Mouse (Mus musculus) forebrain, embryonic 10.5 days (tissue): ENCODE data around the gene Phf2. TPM values are rescaled to one million over a fixed set of nuclear protein-coding genes. Genes with fewer than 3 reads are reported as not detected.
A peak's percentile ranks its signal among the peaks of the same experiment; 100 is the strongest.

ENCODE experiments used
- DNase-seq: peaks from one replicate; pipeline ENCODE4 v3.0.0-alpha.2; 2017; ENCODE audit warnings: low spot score; ENCODE audit errors: extremely low spot score
- H3K27ac ChIP-seq: fragments of 300-500 bp; sonication (generic); 2 replicates; pipeline ENCODE4 v1.5.1; 2016; ENCODE audit warnings: mild to moderate bottlenecking
- H3K27me3 ChIP-seq: fragments of 300-500 bp; sonication (generic); 2 replicates; pipeline ENCODE4 v1.6.1; 2016; ENCODE audit warnings: mild to moderate bottlenecking; ENCODE audit not compliant: poor library complexity, severe bottlenecking
- H3K36me3 ChIP-seq: fragments of 300-500 bp; sonication (generic); replicated peaks from 2 replicates; pipeline ENCODE4 v1.6.1; 2016; ENCODE audit warnings: mild to moderate bottlenecking, moderate library complexity
- H3K4me1 ChIP-seq: fragments of 300-500 bp; sonication (generic); 2 replicates; pipeline ENCODE4 v1.6.1; 2016
- H3K4me3 ChIP-seq: fragments of 300-500 bp; sonication (generic); 2 replicates; pipeline ENCODE4 v1.5.1; 2016; ENCODE audit warnings: mild to moderate bottlenecking, moderate library complexity
- H3K9me3 ChIP-seq: fragments of 300-500 bp; sonication (generic); 2 replicates; pipeline ENCODE4 v1.6.1; 2016; ENCODE audit warnings: mild to moderate bottlenecking, moderate library complexity
- WGBS: fragments of 180-500 bp; shearing (Covaris S2); methylation state at CpG from one replicate; pipeline ENCODE4 v1.1.7; 2016; 5-methylcytosine and 5-hydroxymethylcytosine counted together
- polyA plus RNA-seq: library from polyadenylated mRNA; unstranded; fragments of >200 nt; fragmentation: Nextera tagmentation; extraction: Ambion mirVana; gene quantifications from 2 replicates; pipeline ENCODE4 v1.2.1, GENCODE M21; 2016

The Phf2 gene
- polyA plus RNA-seq, 1 experiment from 2014 or later: 7.7 TPM

- Histone ChIP-seq H3K27me3 (peaks cover 24% of the 10 kb centered on the region), H3K4me1 (peaks cover 31% of the 10 kb centered on the region), H3K9me3 (no peaks in the 10 kb centered on the region), H3K27ac (no peak overlapping the region), H3K36me3 (no peaks in the 10 kb centered on the region), H3K4me3 (no peak overlapping the region)
- no peak for DNase-seq
- WGBS: 84% methylated on average over 8 of the region's 8 CpGs
These were observed 86.2 kb downstream of the Phf2 start for GRCm38 (mm10) chr13:48784594-48785298.

DNA sequence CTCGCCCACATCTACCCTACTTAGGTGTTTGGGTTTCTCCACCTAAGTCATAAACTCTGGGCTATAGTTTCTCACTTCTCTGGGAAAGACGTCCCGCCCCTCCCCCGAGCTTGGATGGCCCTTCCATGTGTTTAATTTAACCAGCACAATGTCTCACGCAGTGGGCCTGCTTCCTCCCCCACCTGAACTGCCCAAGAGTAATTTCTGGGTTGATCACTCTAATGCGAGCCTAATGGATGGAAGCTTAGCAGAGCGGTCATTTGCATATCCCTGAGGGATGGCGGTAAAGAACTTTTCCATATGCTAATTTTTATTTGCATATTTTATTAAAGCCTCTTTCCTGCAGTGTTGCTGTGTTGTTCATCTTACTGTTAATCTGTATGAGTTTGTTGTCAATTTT, 86.8 kb downstream of the Phf2 start:
- no peak for DNase-seq
- H3K27me3 ChIP-seq: peaks cover 24% of the 10 kb centered on the region
- no peak overlapping the region for H3K27ac ChIP-seq
- no peaks in the 10 kb centered on the region for H3K36me3 ChIP-seq
- no peaks in the 10 kb centered on the region for H3K9me3 ChIP-seq
- peaks cover 33% of the 10 kb centered on the region for H3K4me1 ChIP-seq
- WGBS: 62% methylated on average over 8 of the region's 8 CpGs
- no peak overlapping the region for H3K4me3 ChIP-seq

- DNase-seq: no peak
- Histone ChIP-seq H3K27ac (peak overlapping the region; percentile 72), H3K27me3 (peaks cover 28% of the 10 kb centered on the region), H3K4me3 (no peak overlapping the region), H3K36me3 (no peaks in the 10 kb centered on the region), H3K4me1 (peaks cover 33% of the 10 kb centered on the region), H3K9me3 (no peaks in the 10 kb centered on the region)
- 44% methylated on average over 27 of the region's 27 CpGs for WGBS
These were observed 87.9 kb downstream of the Phf2 start for GRCm38 (mm10) chr13:48782727-48783725.

- Histone ChIP-seq H3K9me3 (no peaks in the 10 kb centered on the region), H3K27me3 (peaks cover 28% of the 10 kb centered on the region), H3K4me1 (peaks cover 33% of the 10 kb centered on the region), H3K4me3 (no peak overlapping the region), H3K27ac (peak overlapping the region; percentile 26; the same call in 1 of the 2 replicates), H3K36me3 (no peaks in the 10 kb centered on the region)
- WGBS: 53% methylated on average over 9 of the region's 9 CpGs
- DNase-seq: no peak
These were observed 90.4 kb downstream of the Phf2 start for GRCm38 (mm10) chr13:48780345-48781010.

GRCm38 (mm10) chr13:48779592-48780344, 91.2 kb downstream of the Phf2 start:
- WGBS: 51% methylated on average over 11 of the region's 11 CpGs
- Histone ChIP-seq H3K27me3 (peaks cover 28% of the 10 kb centered on the region), H3K27ac (no peak overlapping the region), H3K4me1 (peaks cover 33% of the 10 kb centered on the region), H3K9me3 (no peaks in the 10 kb centered on the region), H3K4me3 (no peak overlapping the region), H3K36me3 (no peaks in the 10 kb centered on the region)
- DNase-seq: no peak

- no peaks in the 10 kb centered on the region for H3K9me3 ChIP-seq
- peaks cover 23% of the 10 kb centered on the region for H3K27me3 ChIP-seq
- H3K36me3 ChIP-seq: no peaks in the 10 kb centered on the region
- H3K4me1 ChIP-seq: peaks cover 21% of the 10 kb centered on the region
- H3K27ac ChIP-seq: no peak overlapping the region
- no peak for DNase-seq
- H3K4me3 ChIP-seq: no peak overlapping the region
- 72% methylated on average over 4 of the region's 4 CpGs for WGBS
These were observed 92.8 kb downstream of the Phf2 start for GRCm38 (mm10) chr13:48778138-48778537.

DNA sequence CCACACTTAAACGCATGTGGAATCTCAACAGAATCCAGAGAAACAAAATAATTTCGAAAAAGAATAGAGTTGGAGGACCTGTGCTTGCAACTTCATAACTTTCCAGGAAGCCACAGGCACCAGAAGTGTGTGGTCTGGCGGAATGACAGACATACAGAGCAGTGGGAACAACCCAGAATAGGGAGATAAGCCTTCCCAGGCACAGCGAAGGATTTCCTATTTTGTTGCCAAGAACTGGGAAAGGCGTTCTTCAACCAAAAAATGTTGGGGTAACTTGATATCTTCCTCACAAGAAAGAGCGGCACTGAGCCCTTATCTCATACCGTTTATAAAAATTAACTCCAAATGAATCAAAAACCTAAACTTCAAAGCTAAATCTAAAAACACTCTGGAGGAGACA, 96.4 kb downstream of the Phf2 start:
- Histone ChIP-seq H3K4me1 (no peaks in the 10 kb centered on the region), H3K9me3 (no peaks in the 10 kb centered on the region), H3K27ac (no peak overlapping the region), H3K27me3 (0 out of 2 replicates have a peak, but pooled peaks cover 3% of the 10 kb centered on the region), H3K36me3 (no peaks in the 10 kb centered on the region), H3K4me3 (no peak overlapping the region)
- no peak for DNase-seq
- WGBS: 81% methylated on average over 7 of the region's 7 CpGs

GRCm38 (mm10) chr13:48768109-48768508, 102.8 kb downstream of the Phf2 start:
- Histone ChIP-seq H3K27me3 (peaks cover 11% of the 10 kb centered on the region; the same call in 1 of the 2 replicates), H3K4me1 (peaks cover 7% of the 10 kb centered on the region), H3K4me3 (no peak overlapping the region), H3K27ac (no peak overlapping the region), H3K36me3 (no peaks in the 10 kb centered on the region), H3K9me3 (no peaks in the 10 kb centered on the region)
- no peak for DNase-seq
- 91% methylated on average over 11 of the region's 11 CpGs for WGBS

- H3K4me3 ChIP-seq: no peak overlapping the region
- H3K4me1 ChIP-seq: peaks cover 22% of the 10 kb centered on the region
- DNase-seq: no peak
- 27% methylated on average over 11 of the region's 11 CpGs for WGBS
- no peaks in the 10 kb centered on the region for H3K9me3 ChIP-seq
- H3K36me3 ChIP-seq: no peaks in the 10 kb centered on the region
- H3K27ac ChIP-seq: no peak overlapping the region
- H3K27me3 ChIP-seq: peaks cover 11% of the 10 kb centered on the region; the same call in 1 of the 2 replicates
These were observed 107.1 kb downstream of the Phf2 start for GRCm38 (mm10) chr13:48763701-48764245.

GRCm38 (mm10) chr13:48760855-48761436, 110.0 kb downstream of the Phf2 start:
- Histone ChIP-seq H3K27ac (no peak overlapping the region), H3K9me3 (no peaks in the 10 kb centered on the region), H3K4me1 (peaks cover 22% of the 10 kb centered on the region), H3K36me3 (no peaks in the 10 kb centered on the region), H3K27me3 (peaks cover 11% of the 10 kb centered on the region; the same call in 1 of the 2 replicates), H3K4me3 (no peak overlapping the region)
- 82% methylated on average over 8 of the region's 8 CpGs for WGBS
- no peak for DNase-seq

- no peak overlapping the region for H3K27ac ChIP-seq
- WGBS: 80% methylated on average over 15 of the region's 15 CpGs
These were observed 114.2 kb downstream of the Phf2 start for GRCm38 (mm10) chr13:48756769-48757168.

More at GRCm38 (mm10) chr13:48756769-48757168, 114.2 kb downstream of the Phf2 start:
- DNase-seq: no peak
- H3K4me1 ChIP-seq: peaks cover 15% of the 10 kb centered on the region; the same call in 1 of the 2 replicates
- H3K4me3 ChIP-seq: no peak overlapping the region
- no peaks in the 10 kb centered on the region for H3K36me3 ChIP-seq
- H3K9me3 ChIP-seq: no peaks in the 10 kb centered on the region
- no peaks in the 10 kb centered on the region for H3K27me3 ChIP-seq
